Mouse (Mus musculus): ENCODE measurements around the gene Plagl2. TPM values are rescaled to one million over a fixed set of nuclear protein-coding genes. Genes with fewer than 3 reads are reported as not detected.
"Not testable (repeated sequence)": the region's sequence is repeated elsewhere in the genome, so short reads cannot be mapped to it uniquely, and the experiment has no call there.

Plagl2 gene
- polyA plus RNA-seq, 1 experiment: 29.3 TPM

GRCm38 (mm10) chr2:153276440-153276839 lies 35.2 kb upstream of the Plagl2 start:
- WGBS: 80% methylated on average over 8 of the region's 8 CpGs
- H3K27ac ChIP-seq (ENCODE audit: control insufficient read depth, insufficient read depth, low read length): no peak overlapping the region
- no peak for TF ChIP-seq CTCF (IDR thresholded peaks at IDR 0.05; ENCODE audit: borderline replicate concordance, control insufficient read depth, extremely low read depth, insufficient read depth, low read length, poor library complexity)
- no peak for TF ChIP-seq POLR2A (IDR thresholded peaks at IDR 0.05; ENCODE audit: control insufficient read depth, extremely low read depth, insufficient read depth, low read length, poor library complexity)
- peaks cover 21% of the 10 kb centered on the region for H3K4me1 ChIP-seq (replicated peaks; ENCODE audit: control insufficient read depth, insufficient read depth, low read length)
- no peaks in the 10 kb centered on the region for H3K27me3 ChIP-seq (ENCODE audit: control insufficient read depth, insufficient read depth, low read length)
- no peaks in the 10 kb centered on the region for H3K36me3 ChIP-seq (ENCODE audit: control insufficient read depth, insufficient read depth, low read length)
- no peak overlapping the region for H3K4me3 ChIP-seq (ENCODE audit: control insufficient read depth, insufficient read depth, low read length)
- DNase-seq: no peak

GRCm38 (mm10) chr2:153275577-153275976 lies 34.4 kb upstream of the Plagl2 start:
- not testable (repeated sequence) for DNase-seq; H3K27ac ChIP-seq (ENCODE audit: control insufficient read depth, insufficient read depth, low read length); H3K27me3 ChIP-seq (ENCODE audit: control insufficient read depth, insufficient read depth, low read length); H3K36me3 ChIP-seq (ENCODE audit: control insufficient read depth, insufficient read depth, low read length); H3K4me3 ChIP-seq (ENCODE audit: control insufficient read depth, insufficient read depth, low read length)
- WGBS: 41% methylated on average over 3 of the region's 3 CpGs
- H3K4me1 ChIP-seq (replicated peaks; ENCODE audit: control insufficient read depth, insufficient read depth, low read length): peaks cover 22% of the 10 kb centered on the region

GRCm38 (mm10) chr2:153274919-153275247 lies 33.7 kb upstream of the Plagl2 start:
- H3K27ac ChIP-seq (ENCODE audit: control insufficient read depth, insufficient read depth, low read length): no peak overlapping the region
- DNase-seq: no peak
- H3K27me3 ChIP-seq (ENCODE audit: control insufficient read depth, insufficient read depth, low read length): no peaks in the 10 kb centered on the region
- 87% methylated on average over 6 of the region's 6 CpGs for WGBS
- H3K36me3 ChIP-seq (ENCODE audit: control insufficient read depth, insufficient read depth, low read length): no peaks in the 10 kb centered on the region
- TF ChIP-seq CTCF (IDR thresholded peaks at IDR 0.05; ENCODE audit: borderline replicate concordance, control insufficient read depth, extremely low read depth, insufficient read depth, low read length, poor library complexity): no peak
- no peak for TF ChIP-seq POLR2A (IDR thresholded peaks at IDR 0.05; ENCODE audit: control insufficient read depth, extremely low read depth, insufficient read depth, low read length, poor library complexity)
- H3K4me1 ChIP-seq (replicated peaks; ENCODE audit: control insufficient read depth, insufficient read depth, low read length): peaks cover 26% of the 10 kb centered on the region
- no peak overlapping the region for H3K4me3 ChIP-seq (ENCODE audit: control insufficient read depth, insufficient read depth, low read length)

GRCm38 (mm10) chr2:153274200-153274918 lies 33.1 kb upstream of the Plagl2 start:
- peak; percentile 39 for DNase-seq
- 51% methylated on average over 6 of the region's 6 CpGs for WGBS
- H3K27ac ChIP-seq (ENCODE audit: control insufficient read depth, insufficient read depth, low read length); H3K4me3 ChIP-seq (ENCODE audit: control insufficient read depth, insufficient read depth, low read length); H3K36me3 ChIP-seq (ENCODE audit: control insufficient read depth, insufficient read depth, low read length); H3K27me3 ChIP-seq (ENCODE audit: control insufficient read depth, insufficient read depth, low read length): not testable (repeated sequence)
- peaks cover 31% of the 10 kb centered on the region for H3K4me1 ChIP-seq (replicated peaks; ENCODE audit: control insufficient read depth, insufficient read depth, low read length)

GRCm38 (mm10) chr2:153270231-153270915 lies 29.1 kb upstream of the Plagl2 start:
- not testable (repeated sequence) for H3K27me3 ChIP-seq (ENCODE audit: control insufficient read depth, insufficient read depth, low read length); DNase-seq; H3K4me3 ChIP-seq (ENCODE audit: control insufficient read depth, insufficient read depth, low read length); H3K36me3 ChIP-seq (ENCODE audit: control insufficient read depth, insufficient read depth, low read length); H3K27ac ChIP-seq (ENCODE audit: control insufficient read depth, insufficient read depth, low read length)
- 59% methylated on average over 8 of the region's 8 CpGs for WGBS
- H3K4me1 ChIP-seq (replicated peaks; ENCODE audit: control insufficient read depth, insufficient read depth, low read length): peaks cover 20% of the 10 kb centered on the region

DNA sequence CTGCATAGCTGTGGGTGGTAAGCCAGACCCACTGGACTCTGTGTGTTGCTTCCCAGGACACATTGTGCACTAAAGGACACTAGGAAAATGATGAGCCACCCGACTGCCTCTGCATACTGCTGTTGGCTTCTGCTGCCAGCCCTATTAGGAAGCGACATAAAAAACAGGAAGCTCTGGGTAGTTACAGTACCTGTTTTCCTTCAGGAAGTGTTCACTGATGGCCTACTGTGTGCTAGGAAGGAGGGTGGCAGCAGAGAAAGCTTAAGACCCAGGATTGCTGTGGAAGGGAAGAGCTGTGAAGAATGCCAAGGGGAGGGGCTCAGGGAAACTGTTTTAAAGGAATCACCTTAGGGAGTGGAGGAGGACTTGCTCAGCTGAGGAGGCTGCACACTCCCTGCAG lies 26.1 kb upstream of the Plagl2 start:
- H3K4me3 ChIP-seq (ENCODE audit: control insufficient read depth, insufficient read depth, low read length): no peak overlapping the region
- WGBS: 90% methylated on average over 2 of the region's 2 CpGs
- H3K36me3 ChIP-seq (ENCODE audit: control insufficient read depth, insufficient read depth, low read length): no peaks in the 10 kb centered on the region
- no peak for DNase-seq
- TF ChIP-seq POLR2A (IDR thresholded peaks at IDR 0.05; ENCODE audit: control insufficient read depth, extremely low read depth, insufficient read depth, low read length, poor library complexity) (no peak), CTCF (IDR thresholded peaks at IDR 0.05; ENCODE audit: borderline replicate concordance, control insufficient read depth, extremely low read depth, insufficient read depth, low read length, poor library complexity) (no peak)
- no peak overlapping the region for H3K27ac ChIP-seq (ENCODE audit: control insufficient read depth, insufficient read depth, low read length)
- peaks cover 29% of the 10 kb centered on the region for H3K4me1 ChIP-seq (replicated peaks; ENCODE audit: control insufficient read depth, insufficient read depth, low read length)
- H3K27me3 ChIP-seq (ENCODE audit: control insufficient read depth, insufficient read depth, low read length): no peaks in the 10 kb centered on the region

DNA sequence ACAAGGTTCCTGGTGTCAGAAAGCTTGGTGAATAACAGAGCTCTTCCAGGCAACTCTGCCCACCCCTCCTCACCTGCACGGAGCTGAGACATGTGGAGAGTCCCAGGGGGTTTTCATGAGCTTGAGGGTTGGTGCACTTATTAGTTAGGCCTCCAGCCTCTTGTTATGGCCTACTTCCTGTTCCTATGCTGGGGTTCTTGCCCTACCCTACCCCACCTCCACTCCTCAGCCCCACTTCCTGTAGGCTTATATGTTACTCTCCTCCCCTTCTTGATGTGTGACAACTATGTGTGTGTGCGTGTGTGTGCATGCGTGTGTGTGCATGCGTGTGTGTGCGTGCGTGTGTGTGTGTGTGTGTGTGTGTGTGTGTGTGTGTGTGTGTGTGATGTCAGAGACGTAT lies 21.8 kb upstream of the Plagl2 start:
- H3K4me3 ChIP-seq (ENCODE audit: control insufficient read depth, insufficient read depth, low read length): peak overlapping the region; percentile 28
- peak overlapping the region; percentile 96 for H3K27ac ChIP-seq (ENCODE audit: control insufficient read depth, insufficient read depth, low read length)

More for the DNA sequence above, 21.8 kb upstream of the Plagl2 start:
- peak; percentile 65 for DNase-seq
- no peaks in the 10 kb centered on the region for H3K27me3 ChIP-seq (ENCODE audit: control insufficient read depth, insufficient read depth, low read length)
- no peaks in the 10 kb centered on the region for H3K36me3 ChIP-seq (ENCODE audit: control insufficient read depth, insufficient read depth, low read length)
- WGBS: 34% methylated on average over 7 of the region's 7 CpGs
- H3K4me1 ChIP-seq (replicated peaks; ENCODE audit: control insufficient read depth, insufficient read depth, low read length): peaks cover 43% of the 10 kb centered on the region
- TF ChIP-seq CTCF (IDR thresholded peaks at IDR 0.05; ENCODE audit: borderline replicate concordance, control insufficient read depth, extremely low read depth, insufficient read depth, low read length, poor library complexity): no peak
- no peak for TF ChIP-seq POLR2A (IDR thresholded peaks at IDR 0.05; ENCODE audit: control insufficient read depth, extremely low read depth, insufficient read depth, low read length, poor library complexity)

Data from thymus, adult 2 months (tissue).